Mouse (Mus musculus) embryonic facial prominence, embryonic 11.5 days (tissue): ENCODE measurements around the gene Man2a2. TPM values are rescaled to one million over a fixed set of nuclear protein-coding genes. Genes with fewer than 3 reads are reported as not detected.
A peak's percentile ranks its signal among the peaks of the same experiment; 100 is the strongest.
"Not testable (repeated sequence)": the region's sequence is repeated elsewhere in the genome, so short reads cannot be mapped to it uniquely, and the experiment has no call there.

Experiments
- ATAC-seq: fragments of 200-750 bp; cut with Nextera tagmentation; replicated peaks from 2 replicates; pipeline ENCODE4 v1.8.0; 2017; ENCODE audit warnings: low read depth; ENCODE audit not compliant: insufficient number of reproducible peaks, low FRiP score, low TSS enrichment
- DNase-seq: peaks from one replicate; pipeline ENCODE4 v3.0.0-alpha.2; 2015; ENCODE audit warnings: low spot score
- H3K27ac ChIP-seq: fragments of 300-500 bp; sonication (generic); replicated peaks from 2 replicates; pipeline ENCODE4 v1.5.1; 2014; ENCODE audit warnings: mild to moderate bottlenecking, low read depth, low read length, control low read depth
- H3K27me3 ChIP-seq: fragments of 300-500 bp; sonication (generic); 2 replicates; pipeline ENCODE4 v1.6.1; 2014; ENCODE audit warnings: mild to moderate bottlenecking, low read length, moderate library complexity, mixed read lengths; ENCODE audit not compliant: control insufficient read depth, insufficient read depth
- H3K36me3 ChIP-seq: fragments of 300-500 bp; sonication (generic); replicated peaks from 2 replicates; pipeline ENCODE4 v1.6.1; 2014; ENCODE audit warnings: low read depth, mild to moderate bottlenecking, low read length, moderate library complexity, mixed read lengths; ENCODE audit not compliant: control insufficient read depth, insufficient read depth
- H3K4me1 ChIP-seq: fragments of 300-500 bp; sonication (generic); 2 replicates; pipeline ENCODE4 v1.6.1; 2014; ENCODE audit warnings: low read length, mixed read lengths; ENCODE audit not compliant: control insufficient read depth, insufficient read depth
- H3K4me2 ChIP-seq: fragments of 300-500 bp; sonication (generic); 2 replicates; pipeline ENCODE4 v1.6.1; 2014; ENCODE audit warnings: low read depth, mild to moderate bottlenecking, control low read depth, low read length, moderate library complexity
- H3K4me3 ChIP-seq: fragments of 300-500 bp; sonication (generic); 2 replicates; pipeline ENCODE4 v1.5.1; 2014; ENCODE audit warnings: low read depth, low read length, control low read depth
- H3K9ac ChIP-seq: fragments of 300-500 bp; sonication (generic); replicated peaks from 2 replicates; pipeline ENCODE4 v1.6.1; 2014; ENCODE audit warnings: mild to moderate bottlenecking, control low read depth, low read length
- H3K9me3 ChIP-seq: fragments of 300-500 bp; sonication (generic); replicated peaks from 2 replicates; pipeline ENCODE4 v1.6.1; 2016; ENCODE audit warnings: mild to moderate bottlenecking, low read length, inconsistent platforms, mixed read lengths; ENCODE audit not compliant: control insufficient read depth
- WGBS: fragments of 180-500 bp; shearing (Covaris S2); extraction: QIAGEN DNeasy Blood & Tissue Kit; methylation state at CpG from one replicate; pipeline ENCODE4 v1.1.7; 2014; 5-methylcytosine and 5-hydroxymethylcytosine counted together
- polyA plus RNA-seq: library from polyadenylated mRNA; unstranded; fragments of >200 nt; fragmentation: Nextera tagmentation; extraction: Ambion mirVana; gene quantifications from 2 replicates; pipeline ENCODE4 v1.2.1, GENCODE M21; 2014

The Man2a2 gene
- polyA plus RNA-seq, 1 experiment from 2014 or later = 6.6 TPM

DNA sequence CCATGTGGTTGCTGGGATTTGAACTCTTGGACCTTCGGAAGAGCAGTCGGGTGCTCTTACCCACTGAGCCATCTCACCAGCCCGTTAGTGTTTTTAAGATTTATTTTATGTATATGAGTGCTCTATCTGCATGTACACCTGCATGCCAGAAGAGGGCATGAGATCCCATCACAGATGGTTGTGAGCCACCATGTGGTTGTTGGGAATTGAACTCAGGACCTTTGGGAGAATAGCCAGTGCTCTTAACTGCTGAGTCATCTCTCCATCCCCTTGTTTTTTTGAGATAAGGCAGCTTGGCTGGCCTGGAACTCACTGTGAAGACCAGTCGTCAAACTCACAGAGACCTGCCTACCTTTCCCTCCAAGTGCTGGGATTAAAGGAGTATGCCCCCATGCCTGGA, 25.3 kb upstream of the Man2a2 start:
- 90% methylated on average over 4 of the region's 4 CpGs for whole genome bisulfite sequencing
- ATAC-seq, H3K9me3 ChIP-seq, H3K27ac ChIP-seq, H3K9ac ChIP-seq, DNase-seq, H3K36me3 ChIP-seq, H3K4me2 ChIP-seq, H3K4me3 ChIP-seq, H3K27me3 ChIP-seq, H3K4me1 ChIP-seq: not testable (repeated sequence)

DNA sequence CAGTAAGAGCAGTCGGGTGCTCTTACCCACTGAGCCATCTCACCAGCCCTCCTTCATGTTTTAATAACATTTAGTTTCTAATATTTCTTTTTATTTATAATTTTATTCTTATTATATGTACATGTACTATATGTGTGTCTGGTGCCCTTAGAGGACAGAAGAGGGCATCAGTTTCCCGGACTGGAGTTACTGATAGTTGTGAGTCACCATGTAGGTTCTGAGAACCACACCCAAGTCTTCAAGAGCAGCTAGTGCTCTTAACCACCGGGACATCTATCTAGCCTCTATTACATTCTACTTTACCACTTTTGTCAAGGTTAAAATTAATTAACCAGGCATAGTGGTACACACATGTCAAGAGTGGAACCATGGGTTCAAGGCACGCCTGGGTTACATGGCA, 23.4 kb upstream of the Man2a2 start:
- Histone ChIP-seq H3K4me3 (no peak overlapping the region), H3K36me3 (peaks cover 10% of the 10 kb centered on the region), H3K4me2 (no peak overlapping the region), H3K27ac (no peak overlapping the region), H3K9ac (no peak overlapping the region), H3K4me1 (no peaks in the 10 kb centered on the region), H3K27me3 (no peaks in the 10 kb centered on the region), H3K9me3 (no peaks in the 10 kb centered on the region)
- ATAC-seq (no peak), DNase-seq (no peak)
- WGBS = 94% methylated on average over 4 of the region's 4 CpGs

GRCm38 (mm10) chr7:80392119-80392518, 20.9 kb upstream of the Man2a2 start:
- no peaks in the 10 kb centered on the region for H3K4me1 ChIP-seq
- H3K4me3 ChIP-seq = no peak overlapping the region
- 96% methylated on average over 15 of the region's 15 CpGs for WGBS
- no peaks in the 10 kb centered on the region for H3K27me3 ChIP-seq
- no peak overlapping the region for H3K27ac ChIP-seq
- H3K9me3 ChIP-seq = no peaks in the 10 kb centered on the region
- H3K36me3 ChIP-seq = peaks cover 10% of the 10 kb centered on the region
- no peak overlapping the region for H3K4me2 ChIP-seq
- ATAC-seq (no peak), DNase-seq (no peak)
- H3K9ac ChIP-seq = no peak overlapping the region

DNA sequence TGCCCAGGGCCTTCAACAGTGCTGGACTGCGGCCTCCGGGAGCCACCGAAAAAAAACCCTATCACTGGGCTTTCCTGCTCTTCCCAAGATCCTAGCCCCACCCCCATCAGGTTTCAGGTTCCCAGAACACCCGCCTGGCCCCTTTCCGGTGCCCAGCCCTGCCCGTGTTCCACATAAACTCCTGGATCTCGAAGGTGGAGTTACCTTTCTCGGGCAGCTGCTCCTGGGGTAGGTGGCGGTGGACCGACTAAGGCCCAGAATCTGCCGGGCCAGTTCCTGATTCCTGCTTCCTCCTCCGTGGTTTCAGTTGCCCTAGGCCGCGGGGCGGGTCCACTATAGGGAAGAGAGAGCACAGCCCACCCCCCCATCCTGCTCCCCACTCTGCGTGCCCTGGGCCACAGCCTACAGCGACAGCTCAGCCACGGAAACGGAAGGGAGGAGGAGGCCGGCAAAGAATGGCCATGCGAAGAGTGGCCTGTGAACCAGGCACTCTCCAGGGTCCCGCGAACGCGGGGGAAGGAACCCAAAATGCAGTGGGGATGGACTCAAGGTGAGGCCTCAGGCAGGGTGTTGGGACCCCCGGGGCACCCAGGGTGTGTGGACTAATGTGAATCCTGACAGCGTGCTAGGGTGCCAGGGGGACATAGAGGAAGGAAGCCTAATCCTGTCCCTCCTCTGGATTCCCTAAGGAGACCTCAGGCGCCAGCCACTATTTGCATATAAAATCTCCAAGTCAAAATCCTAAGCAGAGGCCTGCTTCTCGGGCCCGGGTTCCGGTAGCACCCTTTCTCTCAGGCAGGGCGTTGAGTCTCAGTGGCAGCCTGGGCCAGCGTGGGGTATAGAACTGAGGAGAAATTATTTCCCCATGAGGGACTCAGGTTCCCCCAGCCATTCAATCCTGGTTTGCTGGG, 16.7 kb upstream of the Man2a2 start, which contains the start of gene Fes:
Gene Fes (minus strand): TSS at position 314 of the 911 bp plus-strand sequence.
- peak; percentile 74 for DNase-seq
- H3K9me3 ChIP-seq = no peaks in the 10 kb centered on the region
- peak within 1 kb of the TSS; percentile 21 for H3K4me3 ChIP-seq
- 6% methylated on average over 33 of the region's 33 CpGs for WGBS
- 0 out of 2 replicates have a peak within 1 kb of the TSS, but pooled peaks have one; percentile 29 for H3K27ac ChIP-seq
- ATAC-seq = no peak; the same call in 1 of the 2 replicates
- H3K36me3 ChIP-seq = peaks cover 3% of the 10 kb centered on the region
- no peaks in the 10 kb centered on the region; the same call in 1 of the 2 replicates for H3K4me1 ChIP-seq
- peak within 1 kb of the TSS; percentile 64 for H3K9ac ChIP-seq
- no peaks in the 10 kb centered on the region for H3K27me3 ChIP-seq
- H3K4me2 ChIP-seq = peak within 1 kb of the TSS; percentile 53

- peak overlapping the region; percentile 11 for H3K4me3 ChIP-seq
- ATAC-seq (no peak), DNase-seq (no peak)
- no peak overlapping the region for H3K27ac ChIP-seq
- H3K9ac ChIP-seq = peak overlapping the region; percentile 64
- no peaks in the 10 kb centered on the region; the same call in 1 of the 2 replicates for H3K4me1 ChIP-seq
- H3K9me3 ChIP-seq = no peaks in the 10 kb centered on the region
- peaks cover 2% of the 10 kb centered on the region for H3K36me3 ChIP-seq
- whole genome bisulfite sequencing = 24% methylated on average over 17 of the region's 17 CpGs
- H3K27me3 ChIP-seq = no peaks in the 10 kb centered on the region
- H3K4me2 ChIP-seq = peak overlapping the region; percentile 53
Observed at GRCm38 (mm10) chr7:80387033-80387632, 16.0 kb upstream of the Man2a2 start.

GRCm38 (mm10) chr7:80386235-80386930, 15.2 kb upstream of the Man2a2 start:
- Histone ChIP-seq H3K4me3 (peak overlapping the region; percentile 11), H3K4me2 (peak overlapping the region; percentile 53), H3K4me1 (no peaks in the 10 kb centered on the region; the same call in 1 of the 2 replicates), H3K36me3 (peaks cover 2% of the 10 kb centered on the region), H3K27me3 (no peaks in the 10 kb centered on the region), H3K27ac (no peak overlapping the region), H3K9ac (peak overlapping the region; percentile 15), H3K9me3 (no peaks in the 10 kb centered on the region)
- ATAC-seq (peak; percentile 66), DNase-seq (peak; percentile 96)
- 31% methylated on average over 18 of the region's 18 CpGs for WGBS

GRCm38 (mm10) chr7:80382919-80383318, 11.7 kb upstream of the Man2a2 start:
- ATAC-seq (no peak), DNase-seq (no peak)
- H3K4me3 ChIP-seq = no peak overlapping the region
- no peak overlapping the region for H3K9ac ChIP-seq
- H3K27me3 ChIP-seq = no peaks in the 10 kb centered on the region
- no peaks in the 10 kb centered on the region; the same call in 1 of the 2 replicates for H3K4me1 ChIP-seq
- H3K4me2 ChIP-seq = no peak overlapping the region
- no peak overlapping the region for H3K27ac ChIP-seq
- H3K36me3 ChIP-seq = no peaks in the 10 kb centered on the region; the same call in 1 of the 2 replicates
- WGBS = 70% methylated on average over 11 of the region's 11 CpGs
- no peaks in the 10 kb centered on the region for H3K9me3 ChIP-seq
